Comparison of ENCODE assay signal across 7 mouse cellular contexts in the genomic region with DNA sequence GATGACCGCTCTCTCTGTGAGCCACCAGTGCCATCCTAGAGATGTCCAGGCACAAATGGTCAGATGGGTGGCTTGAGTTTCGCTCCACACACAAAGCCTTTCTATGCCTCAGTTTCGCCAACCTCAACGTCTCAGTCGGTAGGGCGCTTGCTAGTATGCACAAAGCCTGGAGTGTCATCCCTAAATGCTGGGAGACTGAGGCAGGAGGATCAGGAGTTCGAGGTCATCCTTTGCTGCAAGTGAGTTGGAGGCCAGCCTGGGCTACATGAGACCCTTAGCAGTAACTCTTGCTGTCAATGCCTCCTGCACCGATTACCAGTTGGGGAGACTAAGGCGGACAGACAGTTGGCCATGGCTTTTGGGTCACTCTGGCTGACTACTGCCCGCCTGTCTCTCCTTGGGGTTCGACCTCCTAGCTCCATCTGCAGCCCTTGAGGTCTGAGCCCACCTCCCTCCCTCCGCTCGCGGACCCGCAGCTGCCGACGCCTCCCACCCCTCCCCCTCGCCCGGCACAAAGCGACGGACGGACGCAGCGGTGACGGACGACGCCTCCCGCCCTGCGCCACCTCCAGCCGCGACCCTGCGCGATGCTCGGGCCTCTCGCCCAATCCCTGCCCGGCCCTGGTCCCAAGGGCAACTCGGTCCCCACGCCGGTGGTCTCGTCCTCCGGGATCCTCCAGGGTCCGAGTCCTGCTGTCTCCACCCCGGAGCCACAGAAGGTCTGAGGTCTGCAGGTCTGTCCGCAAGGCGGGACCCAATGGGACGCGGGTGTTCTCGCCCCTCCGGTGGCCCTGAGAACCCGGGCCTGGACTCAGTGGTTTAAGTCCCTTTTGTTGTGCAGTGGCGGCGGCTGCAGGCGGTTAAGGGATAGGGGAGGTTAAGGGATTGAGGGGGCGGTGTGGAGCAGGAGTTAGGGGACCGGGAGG. TPM values are rescaled to one million over a fixed set of nuclear protein-coding genes. Genes with fewer than 3 reads are reported as not detected.
DNase-seq lines count a peak whose midpoint lies in the region; TF ChIP-seq lines count a peak whose summit lies in the region.

A gene (plus strand): TSS at position 502 of the 926 bp plus-strand sequence.

- intact Hi-C loops in left cerebral cortex, postnatal 4 days (cut with DNase I) = no loop called here

- DNase-seq in right cerebral cortex, postnatal 14 days = peak; percentile 63
- no peak for DNase-seq in right cerebral cortex, postnatal 25 days
- peak; percentile 87 for DNase-seq in embryo, embryonic 11 days
- DNase-seq in heart, postnatal 4 days = peak; percentile 50
- peak; percentile 80 for DNase-seq in left cerebral cortex, postnatal 4 days
- DNase-seq in ovary, postnatal 14 days (ENCODE audit: low spot score) = no peak

- TF ChIP-seq POLR2A in myocyte (IDR thresholded peaks at IDR 0.05; ENCODE audit: insufficient read length, low read depth) = peak; percentile 22

- no peak within 1 kb of the TSS for H3ac ChIP-seq in myocyte (ENCODE audit: control insufficient read depth, insufficient read length)

- H3K79me2 ChIP-seq in myocyte (ENCODE audit: control insufficient read depth, insufficient read depth) = no peaks in the 10 kb centered on the region

- peaks cover 17% of the 10 kb centered on the region for H3K27me3 ChIP-seq in myocyte (ENCODE audit: control insufficient read depth, insufficient read depth, insufficient read length)

- H3K4me2 ChIP-seq in myocyte (ENCODE audit: low read depth) = no peak within 1 kb of the TSS

- H3K36me3 ChIP-seq in myocyte (ENCODE audit: control insufficient read depth, insufficient read depth) = peaks cover 5% of the 10 kb centered on the region

- no peak within 1 kb of the TSS for H3K4me3 ChIP-seq in myocyte

TF ChIP-seq in myocyte, 11 proteins besides CTCF, POLR2A, EP300 and RAD21:
- TF ChIP-seq E2F4 (IDR thresholded peaks at IDR 0.05; ENCODE audit: insufficient read depth) (no peak), MYOD1 (IDR thresholded peaks at IDR 0.05; ENCODE audit: control insufficient read depth in 1 of 3, insufficient read length in 2 of 3, low read depth in 2 of 3) (no peak), POLR2AphosphoS2 (IDR thresholded peaks at IDR 0.05; ENCODE audit: insufficient read length, low read depth) (peak; percentile 27), USF1 (IDR thresholded peaks at IDR 0.05; ENCODE audit: low read depth) (no peak)

RNA-seq across cellular contexts. Expression of the gene that starts here (rescaled TPM):
- 1 to 10 TPM; 3.7 to 4.6 TPM for total RNA-seq in heart, postnatal 4 days (2021)
- 100 to 1,000 TPM in 1 of 2 experiments, 10 to 100 TPM in 1; 99.6 to 101 TPM for total RNA-seq in left cerebral cortex, postnatal 4 days (2021)
- 0.13 TPM for polyA plus RNA-seq in myocyte (2012; fragmentation: generic; extraction: Trizol)

Comparison
In these comparisons a context has a peak if more than half of its experiments do, and no peak if none do; other contexts are left out.
1. RNA of the gene that starts here (total RNA-seq): 99.6 to 101 TPM in left cerebral cortex, postnatal 4 days; 3.7 to 4.6 TPM in heart, postnatal 4 days; every median in the first group is over 10 times any median in the second.
2. DNase-seq: peak in right cerebral cortex, postnatal 14 days (single experiment), embryo, embryonic 11 days (single experiment), heart, postnatal 4 days (single experiment) and left cerebral cortex, postnatal 4 days (single experiment); none in right cerebral cortex, postnatal 25 days (single experiment) and ovary, postnatal 14 days (single experiment).